Mouse (Mus musculus) forebrain, embryonic 11.5 days (tissue): ENCODE data around the gene Safb. TPM values are rescaled to one million over a fixed set of nuclear protein-coding genes. Genes with fewer than 3 reads are reported as not detected.

Source experiments
- ATAC-seq: fragments of 200-750 bp; cut with Nextera tagmentation; replicated peaks from 2 replicates; pipeline ENCODE4 v1.8.0; 2017; ENCODE audit warnings: moderate TSS enrichment; ENCODE audit not compliant: low FRiP score
- DNase-seq: peaks from one replicate; pipeline ENCODE4 v3.0.0-alpha.2; 2017; ENCODE audit warnings: low spot score
- H3K27ac ChIP-seq: fragments of 300-500 bp; sonication (generic); 2 replicates; pipeline ENCODE4 v1.5.1; 2014; ENCODE audit warnings: low read depth, low read length
- H3K27me3 ChIP-seq: fragments of 300-500 bp; sonication (generic); 2 replicates; pipeline ENCODE4 v1.6.1; 2014; ENCODE audit warnings: mild to moderate bottlenecking, low read length, mixed read lengths; ENCODE audit not compliant: control insufficient read depth, insufficient read depth
- H3K36me3 ChIP-seq: fragments of 300-500 bp; sonication (generic); 2 replicates; pipeline ENCODE4 v1.6.1; 2014; ENCODE audit warnings: mild to moderate bottlenecking, low read length, moderate library complexity, mixed read lengths; ENCODE audit not compliant: control insufficient read depth, insufficient read depth
- H3K4me1 ChIP-seq: fragments of 300-500 bp; sonication (generic); replicated peaks from 2 replicates; pipeline ENCODE4 v1.6.1; 2014; ENCODE audit warnings: low read length, mixed read lengths; ENCODE audit not compliant: control insufficient read depth, insufficient read depth
- H3K4me2 ChIP-seq: fragments of 300-500 bp; sonication (generic); 2 replicates; pipeline ENCODE4 v1.6.1; 2014; ENCODE audit warnings: low read depth, mild to moderate bottlenecking, low read length, moderate library complexity, mixed read lengths; ENCODE audit not compliant: severe bottlenecking
- H3K4me3 ChIP-seq: fragments of 300-500 bp; sonication (generic); 2 replicates; pipeline ENCODE4 v1.5.1; 2014; ENCODE audit warnings: low read depth, low read length
- H3K9ac ChIP-seq: fragments of 300-500 bp; sonication (generic); 2 replicates; pipeline ENCODE4 v1.6.1; 2014; ENCODE audit warnings: low read length
- H3K9me3 ChIP-seq: fragments of 300-500 bp; sonication (generic); 2 replicates; pipeline ENCODE4 v1.6.1; 2016; ENCODE audit warnings: low read length, mixed read lengths; ENCODE audit not compliant: control insufficient read depth
- WGBS: fragments of 180-500 bp; shearing (Covaris S2); extraction: QIAGEN DNeasy Blood & Tissue Kit; methylation state at CpG from one replicate; pipeline ENCODE4 v1.1.7; 2014; 5-methylcytosine and 5-hydroxymethylcytosine counted together
- polyA plus RNA-seq: library from polyadenylated mRNA; unstranded; fragments of >200 nt; fragmentation: Nextera tagmentation; extraction: Ambion mirVana; gene quantifications from 2 replicates; pipeline ENCODE4 v1.2.1, GENCODE M21; 2014

Gene Safb
- polyA plus RNA-seq, 1 experiment from 2014 or later, result 145 TPM

GRCm38 (mm10) chr17:56593527-56594271 lies 9.1 kb downstream of the Safb start:
- Histone ChIP-seq H3K9me3 (no peaks in the 10 kb centered on the region), H3K4me1 (0 out of 2 replicates have a peak, but pooled peaks cover 2% of the 10 kb centered on the region), H3K9ac (no peak overlapping the region), H3K4me2 (no peak overlapping the region), H3K27me3 (no peaks in the 10 kb centered on the region), H3K4me3 (no peak overlapping the region), H3K36me3 (peaks cover 22% of the 10 kb centered on the region), H3K27ac (no peak overlapping the region)
- ATAC-seq, result no peak
- DNase-seq, result no peak
- 94% methylated on average over 8 of the region's 8 CpGs for WGBS

GRCm38 (mm10) chr17:56603186-56604069 lies 18.8 kb downstream of the Safb start:
- H3K4me1 ChIP-seq, result peaks cover 2% of the 10 kb centered on the region; the same call in 1 of the 2 replicates
- 96% methylated on average over 28 of the region's 28 CpGs for WGBS
- no peak overlapping the region for H3K27ac ChIP-seq
- H3K27me3 ChIP-seq, result no peaks in the 10 kb centered on the region
- no peaks in the 10 kb centered on the region for H3K9me3 ChIP-seq
- no peak overlapping the region for H3K4me2 ChIP-seq
- peaks cover 48% of the 10 kb centered on the region for H3K36me3 ChIP-seq
- DNase-seq, result no peak
- no peak overlapping the region for H3K9ac ChIP-seq
- H3K4me3 ChIP-seq, result no peak overlapping the region
- no peak for ATAC-seq

DNA sequence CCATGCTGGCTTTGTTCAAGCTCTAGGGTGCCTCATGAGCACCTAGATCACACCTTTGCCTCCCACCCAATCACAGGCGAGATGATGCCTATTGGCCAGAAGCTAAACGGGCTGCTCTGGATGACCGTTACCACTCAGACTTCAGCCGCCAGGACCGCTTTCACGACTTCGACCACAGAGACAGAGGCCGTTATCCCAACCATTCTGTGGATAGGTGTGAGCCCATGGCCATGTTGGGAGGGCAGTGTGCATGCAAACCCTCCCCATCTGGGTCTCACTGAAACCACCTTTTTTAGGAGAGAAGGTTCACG lies 19.4 kb downstream of the Safb start:
- no peaks in the 10 kb centered on the region for H3K27me3 ChIP-seq
- H3K27ac ChIP-seq, result no peak overlapping the region
- peaks cover 48% of the 10 kb centered on the region for H3K36me3 ChIP-seq
- H3K4me3 ChIP-seq, result no peak overlapping the region
- no peak overlapping the region for H3K4me2 ChIP-seq
- DNase-seq, result no peak
- H3K4me1 ChIP-seq, result peaks cover 5% of the 10 kb centered on the region; the same call in 1 of the 2 replicates
- ATAC-seq, result no peak
- no peaks in the 10 kb centered on the region for H3K9me3 ChIP-seq
- H3K9ac ChIP-seq, result no peak overlapping the region
- 92% methylated on average over 9 of the region's 9 CpGs for WGBS

GRCm38 (mm10) chr17:56604422-56604821 lies 19.8 kb downstream of the Safb start:
- peaks cover 5% of the 10 kb centered on the region; the same call in 1 of the 2 replicates for H3K4me1 ChIP-seq
- 88% methylated on average over 3 of the region's 3 CpGs for WGBS
- ATAC-seq (no peak), DNase-seq (no peak)
- H3K4me2 ChIP-seq, result no peak overlapping the region
- H3K9me3 ChIP-seq, result no peaks in the 10 kb centered on the region
- no peak overlapping the region for H3K4me3 ChIP-seq
- no peaks in the 10 kb centered on the region for H3K27me3 ChIP-seq
- peaks cover 46% of the 10 kb centered on the region for H3K36me3 ChIP-seq
- no peak overlapping the region for H3K9ac ChIP-seq
- no peak overlapping the region for H3K27ac ChIP-seq

DNA sequence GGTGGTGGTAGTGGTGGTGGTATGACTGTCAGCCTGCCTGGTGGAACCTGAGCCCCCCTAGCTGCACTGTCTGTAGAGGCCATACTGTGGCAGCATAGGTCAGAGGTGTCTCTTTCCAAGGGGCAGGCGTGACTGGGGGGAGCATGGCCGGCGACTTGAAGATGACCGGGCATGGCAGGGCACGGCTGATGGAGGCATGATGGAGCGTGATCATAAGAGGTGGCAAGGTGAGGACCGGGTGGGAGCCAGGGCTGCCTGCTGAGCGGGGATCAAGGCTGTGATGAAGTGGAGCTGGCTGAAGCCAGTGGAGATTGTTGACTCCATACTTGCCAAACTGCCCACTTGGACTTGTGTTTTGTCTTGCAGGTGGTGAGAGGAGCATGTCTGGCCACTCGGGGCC lies 20.8 kb downstream of the Safb start:
- peaks cover 10% of the 10 kb centered on the region; the same call in 1 of the 2 replicates for H3K4me1 ChIP-seq
- 94% methylated on average over 9 of the region's 9 CpGs for WGBS
- no peak for ATAC-seq

DNA sequence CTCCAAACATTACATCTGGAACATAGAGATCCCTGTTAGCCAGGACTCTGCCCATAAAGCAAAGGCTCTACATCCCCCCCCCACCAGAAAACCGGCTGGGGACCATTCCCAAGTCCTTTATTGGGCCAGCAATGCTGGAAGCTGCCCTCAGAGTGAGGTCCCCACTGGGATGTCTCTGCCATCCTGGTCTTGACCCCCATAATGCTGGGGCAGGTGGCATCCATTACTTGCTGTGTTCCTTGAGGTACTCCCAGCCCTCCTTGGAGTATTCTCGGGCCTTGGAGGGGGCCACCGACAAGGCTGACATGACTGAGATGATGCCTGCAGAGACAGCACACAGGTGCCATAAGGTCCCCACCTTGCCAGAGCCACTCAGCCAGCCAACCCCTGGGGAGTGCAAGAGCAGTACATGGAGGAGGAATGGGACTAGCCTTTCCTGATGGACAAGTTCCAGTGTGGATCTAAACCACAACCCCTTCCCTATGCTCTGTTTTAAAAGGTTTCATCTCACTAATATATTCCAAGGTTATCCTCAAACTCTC lies 23.0 kb downstream of the Safb start:
- ATAC-seq (no peak), DNase-seq (no peak)
- Histone ChIP-seq H3K4me2 (no peak overlapping the region), H3K9me3 (no peaks in the 10 kb centered on the region), H3K36me3 (peaks cover 26% of the 10 kb centered on the region), H3K27ac (no peak overlapping the region), H3K27me3 (no peaks in the 10 kb centered on the region), H3K4me3 (no peak overlapping the region), H3K9ac (no peak overlapping the region), H3K4me1 (peaks cover 10% of the 10 kb centered on the region; the same call in 1 of the 2 replicates)
- 80% methylated on average over 3 of the region's 3 CpGs for WGBS

More for the DNA sequence above, 20.8 kb downstream of the Safb start:
- no peak overlapping the region for H3K4me2 ChIP-seq
- H3K9ac ChIP-seq, result no peak overlapping the region
- H3K27ac ChIP-seq, result no peak overlapping the region
- no peaks in the 10 kb centered on the region for H3K27me3 ChIP-seq
- H3K9me3 ChIP-seq, result no peaks in the 10 kb centered on the region
- DNase-seq, result no peak
- H3K36me3 ChIP-seq, result peaks cover 38% of the 10 kb centered on the region
- no peak overlapping the region for H3K4me3 ChIP-seq

DNA sequence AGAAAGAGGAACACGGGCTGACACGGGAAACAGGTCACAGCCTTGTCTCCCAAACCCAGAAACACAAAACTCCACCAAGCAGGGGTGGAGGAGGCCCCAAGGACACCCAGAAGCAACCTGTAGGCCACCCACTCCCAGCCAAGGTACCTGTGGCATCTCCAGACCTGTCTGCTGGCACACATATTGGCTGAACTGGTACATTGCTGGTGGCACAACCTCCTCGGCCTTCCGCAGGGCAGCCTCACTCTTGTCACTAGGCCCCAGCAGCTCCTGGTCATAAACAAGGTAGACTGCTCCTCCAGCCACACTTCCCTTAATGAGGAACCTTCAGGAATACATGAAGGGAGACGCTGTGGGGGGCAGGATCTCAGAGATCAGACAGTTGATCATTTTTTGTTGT lies 24.1 kb downstream of the Safb start:
- WGBS, result 64% methylated on average over 5 of the region's 5 CpGs
- peak overlapping the region; percentile 79 for H3K9ac ChIP-seq
- no peak for DNase-seq
- H3K4me1 ChIP-seq, result peaks cover 10% of the 10 kb centered on the region; the same call in 1 of the 2 replicates
- H3K27ac ChIP-seq, result no peak overlapping the region
- peak overlapping the region; percentile 65 for H3K4me3 ChIP-seq
- ATAC-seq, result no peak
- H3K27me3 ChIP-seq, result no peaks in the 10 kb centered on the region
- H3K9me3 ChIP-seq, result no peaks in the 10 kb centered on the region
- peak overlapping the region; percentile 79 for H3K4me2 ChIP-seq
- peaks cover 17% of the 10 kb centered on the region for H3K36me3 ChIP-seq

GRCm38 (mm10) chr17:56609452-56610171 lies 25.0 kb downstream of the Safb start, which contains the start of gene 2410015M20Rik:
Gene 2410015M20Rik, minus strand, starts transcription at chr17:56609771.
- Histone ChIP-seq H3K27me3 (no peaks in the 10 kb centered on the region), H3K4me2 (peak within 1 kb of the TSS; percentile 79), H3K9ac (peak within 1 kb of the TSS; percentile 79), H3K4me3 (peak within 1 kb of the TSS; percentile 65), H3K4me1 (peaks cover 15% of the 10 kb centered on the region), H3K27ac (peak within 1 kb of the TSS; percentile 50; the same call in 1 of the 2 replicates), H3K9me3 (no peaks in the 10 kb centered on the region), H3K36me3 (peaks cover 9% of the 10 kb centered on the region; the same call in 1 of the 2 replicates)
- DNase-seq (peak; percentile 95), ATAC-seq (peak; percentile 86)
- WGBS, result under 1% methylated on average over 44 of the region's 44 CpGs
